Mouse (Mus musculus): ENCODE data around the gene Kdf1. TPM values are rescaled to one million over a fixed set of nuclear protein-coding genes. Genes with fewer than 3 reads are reported as not detected.

The Kdf1 gene
- 0.18 TPM in 1 of 2 replicates, not detected in the other for polyA plus RNA-seq (2015; fragmentation: Nextera tagmentation; extraction: Ambion mirVana)

DNA sequence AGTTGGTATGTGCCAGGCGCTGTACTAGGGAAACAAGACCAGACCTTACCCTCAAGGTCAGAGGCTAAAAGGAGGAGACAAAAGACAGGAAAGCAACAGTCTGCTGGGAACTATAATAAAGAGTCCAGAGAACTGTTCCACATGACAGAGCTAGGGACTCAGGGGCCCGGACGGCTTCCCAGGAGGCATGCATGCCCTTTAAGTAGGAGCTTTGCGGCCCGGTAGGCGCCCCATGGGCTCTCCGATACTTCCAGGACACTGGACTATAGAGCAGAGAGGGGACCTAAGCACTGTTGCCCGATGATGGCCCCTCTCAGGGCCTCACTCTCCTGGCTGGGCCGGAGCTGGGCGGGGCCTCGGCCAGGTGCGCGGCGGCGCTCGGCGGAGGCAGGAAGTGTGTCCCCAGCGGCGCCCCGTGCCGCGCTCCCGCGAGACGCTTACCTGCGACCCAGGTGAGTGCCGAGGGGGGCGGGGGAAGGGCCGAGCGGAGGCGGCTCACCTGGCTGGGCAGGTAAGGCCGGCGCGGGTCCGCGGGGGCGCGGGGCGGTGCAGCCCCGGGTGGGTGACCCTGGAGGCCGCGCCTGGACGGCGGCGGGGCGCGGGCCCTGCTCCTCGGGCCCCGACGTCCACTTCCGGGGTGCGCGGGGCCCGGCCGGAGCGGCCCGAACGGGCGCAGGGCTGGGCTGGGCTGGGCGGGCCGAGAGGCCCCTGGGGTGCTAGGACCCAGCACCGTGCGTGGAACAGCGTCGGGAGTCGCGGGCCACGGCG, at the start of gene Kdf1:
Gene Kdf1 (plus strand): TSS at position 363 of the 768 bp plus-strand sequence.

DNA sequence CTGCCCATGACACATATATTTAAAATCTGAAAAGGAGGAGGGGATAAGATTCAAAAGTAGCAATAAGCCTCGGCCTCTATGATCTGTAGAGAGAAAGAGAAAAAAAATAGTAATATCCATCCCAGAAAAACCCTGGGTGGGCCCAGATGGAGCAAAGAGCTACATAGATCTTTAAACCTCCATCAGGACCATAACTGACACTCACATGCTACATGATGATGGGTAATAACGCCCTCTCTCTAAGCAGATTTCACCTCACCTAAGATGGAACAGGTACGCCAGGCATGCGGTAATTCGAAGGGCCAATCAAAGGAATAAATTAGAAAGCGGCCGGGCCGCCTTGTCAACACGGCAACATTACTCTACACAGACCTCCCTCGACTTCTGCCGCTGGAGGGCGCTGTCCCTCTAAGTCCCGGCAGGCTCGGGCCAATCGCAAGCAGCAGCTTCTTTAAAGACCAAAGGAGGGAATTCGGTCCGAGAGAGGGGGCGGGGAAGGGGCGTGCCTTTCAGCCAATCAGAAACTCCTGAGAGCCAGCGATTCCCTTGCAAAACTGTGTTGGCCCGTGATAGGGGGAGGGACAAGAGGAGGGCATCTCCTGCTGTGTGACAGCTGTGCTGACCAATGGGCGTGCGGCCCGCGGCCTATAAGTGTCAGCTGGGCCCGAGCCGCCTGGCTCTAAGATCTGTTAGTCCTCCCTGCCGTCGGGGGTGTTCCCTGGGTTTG, 39.1 kb upstream of the Kdf1 start, which contains the start of gene Tent5b:
Gene Tent5b (plus strand): TSS at position 675 of the 727 bp plus-strand sequence.

DNA sequence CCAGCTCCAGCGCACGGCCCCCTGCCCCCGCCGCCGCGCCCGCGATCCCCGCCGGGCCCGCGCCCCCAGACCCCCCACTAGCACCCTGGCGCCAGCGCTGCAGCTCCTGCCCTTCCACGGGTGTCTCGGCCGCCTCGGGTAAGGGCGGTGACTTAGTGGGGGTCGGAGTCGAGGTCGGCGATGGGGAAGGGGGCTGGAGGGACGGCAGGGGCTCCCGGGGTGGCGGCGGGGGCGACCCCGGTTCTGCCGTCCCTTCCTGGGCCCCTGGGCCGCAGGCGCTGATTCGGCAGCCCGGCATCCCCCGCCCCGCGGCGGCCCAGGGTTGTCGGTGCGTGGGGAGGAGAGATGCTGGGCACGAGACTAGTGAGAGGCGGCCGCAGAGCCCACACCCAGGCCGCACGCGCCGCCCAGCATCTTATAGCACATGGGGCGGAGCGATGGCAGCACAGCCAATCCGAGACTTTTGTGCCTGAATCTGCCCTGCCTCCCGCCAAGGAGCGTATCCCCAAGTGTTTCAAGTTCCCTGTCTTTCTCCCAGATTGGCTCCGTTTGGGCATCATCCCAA, 20.5 kb upstream of the Kdf1 start, which contains the start of gene Trnp1:
Gene Trnp1 (minus strand): TSS at position 391 of the 565 bp plus-strand sequence.

DNA sequence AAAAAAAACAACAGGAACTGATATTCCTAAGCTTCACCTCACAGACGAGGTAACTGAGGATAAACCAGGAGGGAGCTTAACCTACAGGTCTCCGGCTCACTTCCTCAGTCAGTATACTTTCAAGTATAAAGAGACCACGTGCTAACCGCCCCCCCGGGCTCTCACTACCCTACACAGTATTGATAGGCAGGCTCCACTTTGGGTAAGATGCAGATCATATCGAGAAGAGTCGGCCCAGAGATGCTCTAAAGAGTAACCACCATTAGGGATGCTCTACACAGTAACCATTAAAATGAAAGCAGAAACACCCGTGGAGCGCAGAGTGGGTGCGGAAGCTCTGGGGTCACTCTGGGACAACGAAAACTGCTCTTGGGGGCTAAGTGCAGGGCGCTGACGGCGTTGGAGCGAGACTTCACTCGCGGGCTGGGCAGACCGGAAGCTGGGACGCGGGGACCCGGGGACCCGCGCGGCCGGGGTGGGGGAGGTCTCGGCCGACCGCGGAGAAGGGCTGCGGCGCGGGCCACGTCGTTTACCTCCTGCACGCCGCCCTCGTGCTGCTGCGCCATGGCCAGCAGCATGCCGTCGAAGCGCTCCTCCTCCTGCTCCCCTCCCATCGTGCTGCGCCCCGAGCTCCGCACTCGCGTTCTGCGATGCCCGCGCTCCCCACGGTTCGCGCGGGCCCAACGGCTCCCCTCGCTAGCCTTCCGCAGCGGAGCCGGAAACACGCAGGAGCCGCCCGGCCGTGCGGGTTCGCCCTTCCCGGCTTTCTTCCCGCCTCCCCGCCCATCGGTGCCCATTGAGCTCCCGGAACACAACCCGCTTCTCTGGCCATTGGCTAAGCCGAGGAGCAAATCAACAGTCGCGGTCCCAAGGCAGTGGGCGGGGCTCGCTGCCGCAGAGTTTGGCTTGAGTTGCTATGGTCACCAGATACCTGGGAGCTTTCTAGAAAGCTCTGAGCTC, 26.8 kb downstream of the Kdf1 start, which contains the start of gene Nudc:
Gene Nudc (minus strand): TSS at position 725 of the 960 bp plus-strand sequence.

DNA sequence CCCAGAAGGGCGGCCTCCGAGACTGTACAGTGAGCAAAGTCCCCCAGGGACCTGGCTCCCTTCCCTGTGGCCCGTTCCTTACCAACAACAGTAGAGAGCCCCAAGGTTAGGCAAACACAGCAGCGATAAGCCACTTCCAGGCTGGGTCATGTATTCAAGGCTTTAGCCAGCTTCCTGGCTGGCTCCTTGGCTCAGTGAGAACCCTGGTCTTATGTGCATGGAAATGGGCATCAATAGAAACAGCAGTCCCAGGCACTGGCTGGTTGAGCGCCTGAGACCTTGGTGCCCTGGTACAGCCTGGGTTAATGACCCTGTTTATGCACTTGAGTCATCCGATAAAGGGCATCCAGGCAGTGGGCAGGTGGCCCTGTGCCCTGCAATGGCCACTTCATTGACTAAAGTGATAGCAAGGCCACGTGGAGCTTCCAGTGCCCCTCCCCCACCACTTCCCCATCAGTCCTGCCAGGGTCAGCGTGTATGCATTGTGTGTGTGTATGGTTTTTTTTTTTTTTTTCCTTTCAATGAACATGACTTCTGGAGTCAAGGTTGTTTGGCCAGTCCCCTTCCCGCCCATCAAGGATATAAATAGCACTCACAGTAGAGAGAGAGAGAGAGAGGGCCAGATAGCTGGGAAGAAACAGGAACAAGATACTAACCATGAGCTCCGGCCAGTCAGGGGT, 34.1 kb downstream of the Kdf1 start, which contains the start of gene Nr0b2:
Gene Nr0b2 (plus strand): TSS at position 609 of the 680 bp plus-strand sequence.

DNA sequence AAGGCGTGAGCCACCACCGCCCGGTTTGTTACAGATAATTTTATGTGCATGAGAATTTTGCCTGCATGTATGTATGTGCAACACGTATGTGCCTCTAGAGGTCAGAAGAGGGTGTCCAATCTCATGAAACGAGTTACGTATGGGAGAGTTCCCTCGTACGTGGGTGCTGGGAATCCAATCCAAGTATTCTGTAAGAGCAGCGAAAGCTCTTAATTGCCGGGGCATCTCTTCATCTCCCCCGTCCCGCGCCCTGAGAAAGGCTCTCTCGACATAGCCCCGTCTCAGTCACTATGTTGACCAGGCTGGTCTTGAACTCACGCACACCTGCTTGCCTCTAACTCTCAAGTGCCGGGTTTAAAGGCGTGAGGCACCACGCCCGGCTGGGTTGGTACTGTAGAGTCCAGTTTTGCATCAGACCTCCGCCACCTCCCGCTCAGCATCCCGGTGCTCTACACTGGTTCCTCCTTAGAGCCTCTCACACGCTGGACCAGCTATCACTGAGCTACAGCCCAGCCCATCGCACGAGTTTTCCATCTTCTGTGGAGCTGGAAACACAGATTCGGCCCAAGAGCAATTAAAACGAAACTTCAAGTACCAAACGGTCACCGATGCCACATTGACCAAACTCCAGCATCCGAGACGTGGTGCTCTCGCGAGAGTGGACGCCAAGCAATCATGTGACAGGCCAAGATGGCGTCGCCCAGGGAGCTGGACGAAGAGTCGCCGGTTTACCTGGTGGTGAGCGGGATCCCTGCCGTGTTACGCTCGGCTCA, 55.5 kb downstream of the Kdf1 start, which contains the start of gene Gpatch3:
Gene Gpatch3 (plus strand): TSS at position 676 of the 773 bp plus-strand sequence.

Small RNA genes lying within 50 kb of the gene (microRNA-seq; reads per million reads assigned to microRNA genes)
- gene Gm23158: not detected

Other genes starting within 250 kb of the Kdf1 start
- gene Tmem222, start 241.2 kb upstream of the Kdf1 start, polyA plus RNA-seq (2015; fragmentation: Nextera tagmentation; extraction: Ambion mirVana): 118 and 121 TPM in 2 replicates
- 15.2 and 15.3 TPM in 2 replicates for gene Wdtc1, start 165.5 kb upstream of the Kdf1 start, polyA plus RNA-seq (2015; fragmentation: Nextera tagmentation; extraction: Ambion mirVana)
- gene Slc9a1, start 149.3 kb upstream of the Kdf1 start, polyA plus RNA-seq (2015; fragmentation: Nextera tagmentation; extraction: Ambion mirVana): 7.9 and 10.2 TPM in 2 replicates
- gene Tent5b, start 38.8 kb upstream of the Kdf1 start, polyA plus RNA-seq (2015; fragmentation: Nextera tagmentation; extraction: Ambion mirVana): 0.23 and 0.49 TPM in 2 replicates
- gene Trnp1, start 20.4 kb upstream of the Kdf1 start, polyA plus RNA-seq (2015; fragmentation: Nextera tagmentation; extraction: Ambion mirVana): 30.5 and 40.3 TPM in 2 replicates
- gene Nudc, start 27.0 kb downstream of the Kdf1 start, polyA plus RNA-seq (2015; fragmentation: Nextera tagmentation; extraction: Ambion mirVana): 251 and 254 TPM in 2 replicates
- gene Nr0b2, start 34.4 kb downstream of the Kdf1 start, polyA plus RNA-seq (2015; fragmentation: Nextera tagmentation; extraction: Ambion mirVana): not detected in 2 replicates
- gene Gpatch3, start 55.8 kb downstream of the Kdf1 start, polyA plus RNA-seq (2015; fragmentation: Nextera tagmentation; extraction: Ambion mirVana): 5.9 and 8.3 TPM in 2 replicates
- 14.5 and 14.7 TPM in 2 replicates for gene Gpn2, start 65.4 kb downstream of the Kdf1 start, polyA plus RNA-seq (2015; fragmentation: Nextera tagmentation; extraction: Ambion mirVana)
- gene Sfn, start 83.2 kb downstream of the Kdf1 start, polyA plus RNA-seq (2015; fragmentation: Nextera tagmentation; extraction: Ambion mirVana): 0.74 and 1.5 TPM in 2 replicates
- 12.9 and 25.0 TPM in 2 replicates for gene Zdhhc18, start 131.2 kb downstream of the Kdf1 start, polyA plus RNA-seq (2015; fragmentation: Nextera tagmentation; extraction: Ambion mirVana)
- gene Pigv, start 153.7 kb downstream of the Kdf1 start, polyA plus RNA-seq (2015; fragmentation: Nextera tagmentation; extraction: Ambion mirVana): 14.1 and 14.5 TPM in 2 replicates
- gene Arid1a, start 237.8 kb downstream of the Kdf1 start, polyA plus RNA-seq (2015; fragmentation: Nextera tagmentation; extraction: Ambion mirVana): 17.4 and 21.0 TPM in 2 replicates